Mouse (Mus musculus) midbrain, embryonic 13.5 days (tissue): ENCODE results near the gene Zic4. TPM values are rescaled to one million over a fixed set of nuclear protein-coding genes. Genes with fewer than 3 reads are reported as not detected.

ENCODE experiments used
- ATAC-seq: fragments of 200-750 bp; cut with Nextera tagmentation; 2 replicates; pipeline ENCODE4 v1.8.0; 2017; ENCODE audit warnings: mild to moderate bottlenecking, moderate TSS enrichment, moderate library complexity
- H3K27ac ChIP-seq: fragments of 300-500 bp; sonication (generic); 2 replicates; pipeline ENCODE4 v1.5.1; 2015; ENCODE audit warnings: inconsistent platforms, mild to moderate bottlenecking, moderate library complexity
- H3K27me3 ChIP-seq: fragments of 300-500 bp; sonication (generic); 2 replicates; pipeline ENCODE4 v1.6.1; 2015; ENCODE audit warnings: mild to moderate bottlenecking, inconsistent platforms
- H3K36me3 ChIP-seq: fragments of 300-500 bp; sonication (generic); 2 replicates; pipeline ENCODE4 v1.6.1; 2015; ENCODE audit warnings: mild to moderate bottlenecking, inconsistent platforms
- H3K4me1 ChIP-seq: fragments of 300-500 bp; sonication (generic); replicated peaks from 2 replicates; pipeline ENCODE4 v1.6.1; 2015; ENCODE audit warnings: inconsistent platforms
- H3K4me2 ChIP-seq: fragments of 300-500 bp; sonication (generic); replicated peaks from 2 replicates; pipeline ENCODE4 v1.6.1; 2015; ENCODE audit warnings: moderate library complexity, mild to moderate bottlenecking, inconsistent platforms
- H3K4me3 ChIP-seq: fragments of 300-500 bp; sonication (generic); replicated peaks from 2 replicates; pipeline ENCODE4 v1.5.1; 2015; ENCODE audit warnings: mild to moderate bottlenecking, inconsistent platforms
- H3K9ac ChIP-seq: fragments of 300-500 bp; sonication (generic); replicated peaks from 2 replicates; pipeline ENCODE4 v1.6.1; 2015; ENCODE audit warnings: mild to moderate bottlenecking, inconsistent platforms
- H3K9me3 ChIP-seq: fragments of 300-500 bp; sonication (generic); 2 replicates; pipeline ENCODE4 v1.6.1; 2016; ENCODE audit warnings: mild to moderate bottlenecking, inconsistent platforms
- WGBS: fragments of 180-500 bp; shearing (Covaris S2); methylation state at CpG from one replicate; pipeline ENCODE4 v1.1.7; 2015; 5-methylcytosine and 5-hydroxymethylcytosine counted together
- polyA plus RNA-seq: library from polyadenylated mRNA; unstranded; fragments of >200 nt; fragmentation: Nextera tagmentation; extraction: Ambion mirVana; gene quantifications from 2 replicates; pipeline ENCODE4 v1.2.1, GENCODE M21; 2015

Gene Zic4
- polyA plus RNA-seq, 1 experiment from 2014 or later: 53.2 TPM

GRCm38 (mm10) chr9:91355629-91356352 lies 6.4 kb upstream of the Zic4 start:
- peaks cover 29% of the 10 kb centered on the region for H3K4me1 ChIP-seq
- peaks cover 77% of the 10 kb centered on the region for H3K27me3 ChIP-seq
- H3K4me3 ChIP-seq: peak overlapping the region; percentile 31
- WGBS: under 1% methylated on average over 32 of the region's 35 CpGs
- H3K9ac ChIP-seq: peak overlapping the region; percentile 65
- ATAC-seq: peak; percentile 88
- peak overlapping the region; percentile 85 for H3K27ac ChIP-seq
- H3K9me3 ChIP-seq: no peaks in the 10 kb centered on the region
- no peaks in the 10 kb centered on the region for H3K36me3 ChIP-seq
- H3K4me2 ChIP-seq: peak overlapping the region; percentile 54

GRCm38 (mm10) chr9:91356353-91356740 lies 5.9 kb upstream of the Zic4 start:
- Histone ChIP-seq H3K9me3 (no peaks in the 10 kb centered on the region), H3K4me2 (peak overlapping the region; percentile 54), H3K36me3 (no peaks in the 10 kb centered on the region), H3K9ac (0 out of 2 replicates have a peak overlapping the region, but pooled peaks have one; percentile 25), H3K4me1 (peaks cover 26% of the 10 kb centered on the region), H3K27ac (peak overlapping the region; percentile 63), H3K4me3 (no peak overlapping the region), H3K27me3 (peaks cover 71% of the 10 kb centered on the region)
- 9% methylated on average over 4 of the region's 4 CpGs for WGBS
- ATAC-seq: no peak

DNA sequence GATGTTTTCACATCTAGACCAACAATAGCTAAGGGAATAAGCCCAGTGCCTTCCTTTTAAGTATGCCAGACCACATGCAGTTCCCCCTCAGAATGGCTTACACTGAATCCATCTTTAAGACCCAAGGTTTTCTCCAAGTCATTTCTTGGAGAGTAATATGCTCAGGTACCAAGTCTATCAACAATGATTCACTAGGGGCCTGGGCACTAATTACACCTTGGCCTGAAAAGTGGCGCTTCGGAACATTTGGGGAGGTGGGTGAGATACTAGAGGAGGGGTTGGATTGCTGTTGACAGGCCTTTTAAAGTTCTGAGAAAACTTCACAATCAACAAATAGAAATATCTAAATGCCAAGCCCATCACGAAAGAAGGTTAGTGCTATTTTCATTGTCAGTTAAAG lies 4.9 kb upstream of the Zic4 start:
- H3K9ac ChIP-seq: peak overlapping the region; percentile 44
- H3K4me1 ChIP-seq: peaks cover 29% of the 10 kb centered on the region
- H3K9me3 ChIP-seq: no peaks in the 10 kb centered on the region
- ATAC-seq: no peak
- peak overlapping the region; percentile 15 for H3K4me3 ChIP-seq
- H3K27ac ChIP-seq: peak overlapping the region; percentile 11; the same call in 1 of the 2 replicates
- no peaks in the 10 kb centered on the region for H3K36me3 ChIP-seq
- H3K4me2 ChIP-seq: peak overlapping the region; percentile 37
- peaks cover 66% of the 10 kb centered on the region for H3K27me3 ChIP-seq
- WGBS: 20% methylated on average over 3 of the region's 3 CpGs

DNA sequence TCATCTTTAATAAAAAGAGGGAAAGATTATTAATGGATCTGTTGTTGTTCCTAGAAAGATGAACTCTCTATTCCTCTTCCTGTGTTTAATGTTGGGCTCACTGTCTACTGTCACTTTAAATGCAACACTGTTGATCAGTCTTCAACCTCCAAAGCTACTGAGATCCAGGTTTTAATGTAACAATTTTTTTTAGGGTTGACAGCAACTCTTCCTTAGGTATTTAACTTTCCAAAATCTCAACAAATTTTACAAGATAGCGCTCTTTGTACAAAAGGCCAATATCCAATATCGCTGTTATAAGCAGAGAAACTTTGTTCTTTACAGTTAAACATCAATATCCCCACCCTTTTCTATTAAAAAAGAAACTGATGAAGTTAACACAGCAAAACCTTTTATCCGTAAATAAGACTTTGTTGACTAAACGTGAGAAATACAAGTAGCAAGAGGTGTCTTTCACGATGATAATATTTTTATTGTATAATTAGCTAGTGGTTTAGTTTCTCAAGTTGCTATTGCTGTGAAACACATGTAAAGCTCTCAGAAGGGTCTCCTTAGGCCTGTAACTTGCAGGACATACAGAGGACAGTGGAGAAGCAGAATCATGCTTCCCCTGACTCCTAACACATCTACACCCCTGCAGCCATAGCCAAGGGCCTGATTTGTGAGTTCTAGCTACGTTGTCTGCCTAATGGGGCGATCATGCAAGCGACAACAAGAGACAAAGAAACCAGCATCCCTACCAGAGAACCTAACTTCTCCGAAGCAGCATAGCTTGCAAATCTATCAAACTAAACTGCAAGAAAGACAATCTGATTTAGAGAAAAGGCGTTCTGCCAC lies 3.1 kb upstream of the Zic4 start:
- peak overlapping the region; percentile 48 for H3K4me2 ChIP-seq
- peak overlapping the region; percentile 65 for H3K9ac ChIP-seq
- H3K4me3 ChIP-seq: peak overlapping the region; percentile 34
- ATAC-seq: no peak
- H3K36me3 ChIP-seq: no peaks in the 10 kb centered on the region
- 17% methylated on average over 10 of the region's 10 CpGs for WGBS
- peak overlapping the region; percentile 57 for H3K27ac ChIP-seq
- H3K9me3 ChIP-seq: no peaks in the 10 kb centered on the region
- peaks cover 68% of the 10 kb centered on the region for H3K27me3 ChIP-seq
- H3K4me1 ChIP-seq: peaks cover 22% of the 10 kb centered on the region

- 6% methylated on average over 21 of the region's 21 CpGs for WGBS
- H3K9me3 ChIP-seq: no peaks in the 10 kb centered on the region
- H3K27ac ChIP-seq: peak overlapping the region; percentile 48; the same call in 1 of the 2 replicates
- peaks cover 60% of the 10 kb centered on the region for H3K27me3 ChIP-seq
- ATAC-seq: no peak
- peaks cover 18% of the 10 kb centered on the region for H3K4me1 ChIP-seq
- H3K4me2 ChIP-seq: peak overlapping the region; percentile 55
- H3K4me3 ChIP-seq: peak overlapping the region; percentile 72
- H3K9ac ChIP-seq: peak overlapping the region; percentile 98
- no peaks in the 10 kb centered on the region for H3K36me3 ChIP-seq
Measured at GRCm38 (mm10) chr9:91360151-91361032, 1.8 kb upstream of the Zic4 start.

DNA sequence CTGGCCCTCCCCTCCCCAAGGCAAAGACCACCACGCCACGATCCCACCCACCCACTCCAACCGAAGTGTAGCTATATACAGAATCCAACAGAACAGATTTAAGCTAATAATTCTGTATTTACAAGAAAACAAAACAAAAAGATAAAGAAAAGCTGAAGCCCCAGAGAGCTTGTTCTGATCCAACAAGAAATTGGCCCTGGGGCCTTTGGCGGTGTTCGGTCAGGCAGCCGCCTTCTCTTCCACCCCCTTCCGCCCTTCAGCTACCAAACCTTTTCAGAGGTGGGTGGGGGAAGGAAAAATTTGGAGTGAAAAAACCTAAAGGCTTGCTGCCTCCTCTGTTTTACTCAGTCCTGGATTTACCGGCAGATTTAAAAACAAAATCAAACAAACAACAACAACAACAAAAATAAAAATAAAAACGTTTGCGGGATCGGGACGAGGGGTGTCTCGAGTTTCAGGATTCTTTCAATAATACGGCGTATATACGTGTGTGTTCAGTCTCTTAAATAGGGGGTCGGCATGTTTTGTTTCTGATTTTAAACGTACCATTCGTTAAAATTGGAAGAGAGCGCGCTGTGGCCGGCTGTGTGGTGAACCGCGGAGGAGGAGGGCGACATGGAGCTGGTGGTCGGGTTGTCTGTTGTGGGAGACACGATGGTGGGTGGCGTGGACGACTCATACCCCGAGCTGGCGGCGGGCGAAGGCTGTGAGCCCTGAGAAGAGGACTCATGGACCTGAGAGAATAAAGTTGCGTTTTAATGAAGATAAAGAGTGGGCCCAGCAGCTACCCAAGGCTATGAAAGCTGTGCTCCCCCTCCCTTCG lies 969 bp upstream of the Zic4 start:
- Histone ChIP-seq H3K9ac (peak overlapping the region; percentile 98), H3K9me3 (no peaks in the 10 kb centered on the region), H3K4me2 (peak overlapping the region; percentile 55), H3K4me3 (peak overlapping the region; percentile 72), H3K27me3 (peaks cover 53% of the 10 kb centered on the region), H3K36me3 (no peaks in the 10 kb centered on the region), H3K4me1 (peaks cover 13% of the 10 kb centered on the region; the same call in 1 of the 2 replicates), H3K27ac (peak overlapping the region; percentile 94)
- under 1% methylated on average over 35 of the region's 35 CpGs for WGBS
- ATAC-seq: peak; percentile 38

DNA sequence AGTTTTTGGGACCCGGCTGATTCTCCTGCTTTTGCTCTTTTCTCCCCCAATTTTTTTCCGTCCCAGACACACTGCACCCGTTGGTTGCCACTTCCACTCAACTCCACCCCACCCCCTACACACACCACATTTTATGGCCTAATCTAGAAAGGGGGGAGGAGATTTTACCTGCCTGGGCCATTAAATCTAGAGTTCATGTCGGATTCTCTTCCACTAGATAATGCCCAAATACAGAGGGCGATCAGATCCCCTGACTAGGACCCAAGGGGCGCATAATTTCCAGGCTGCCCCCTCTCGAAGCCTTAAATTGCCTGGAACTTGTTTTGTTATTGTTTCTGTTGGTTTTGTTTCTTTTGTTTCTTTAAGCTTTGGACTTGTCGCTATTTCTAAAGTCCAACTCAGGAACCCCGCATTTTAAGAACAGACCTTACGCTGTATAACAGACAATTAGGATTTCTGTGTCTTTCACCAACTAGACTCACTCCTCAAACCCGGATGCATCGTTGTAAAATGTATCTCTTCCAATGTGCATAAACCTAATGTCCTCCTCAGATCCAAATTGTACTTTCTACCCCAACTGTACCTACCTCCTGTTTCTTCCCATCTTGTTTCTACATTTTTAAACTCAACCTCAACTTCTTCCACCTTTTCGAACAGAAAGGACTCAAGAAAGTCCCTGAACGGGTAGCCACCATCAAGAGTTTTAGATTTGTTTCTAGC lies 958 bp downstream of the Zic4 start:
- ATAC-seq: no peak
- Histone ChIP-seq H3K27ac (peak overlapping the region; percentile 94), H3K4me1 (peaks cover 13% of the 10 kb centered on the region), H3K4me3 (peak overlapping the region; percentile 72), H3K9ac (peak overlapping the region; percentile 98), H3K4me2 (peak overlapping the region; percentile 55), H3K36me3 (no peaks in the 10 kb centered on the region), H3K9me3 (no peaks in the 10 kb centered on the region), H3K27me3 (peaks cover 46% of the 10 kb centered on the region)
- WGBS: 2% methylated on average over 14 of the region's 14 CpGs

DNA sequence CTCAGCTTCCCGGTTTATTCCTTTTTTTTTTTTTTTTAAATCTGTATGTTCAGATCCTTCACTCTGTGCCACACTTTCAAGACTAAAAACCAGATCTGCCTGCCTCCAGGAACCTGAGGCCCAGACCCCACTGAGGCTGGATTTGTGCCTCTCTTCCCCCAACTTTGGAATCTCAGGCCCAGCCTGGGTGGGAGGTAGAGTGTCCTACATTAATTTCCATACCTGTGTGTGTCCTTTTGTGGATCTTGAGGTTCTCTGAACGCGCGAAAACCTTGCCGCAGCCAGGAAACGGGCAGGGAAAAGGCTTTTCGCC lies 1.6 kb downstream of the Zic4 start:
- H3K36me3 ChIP-seq: no peaks in the 10 kb centered on the region
- H3K9ac ChIP-seq: peak overlapping the region; percentile 98
- WGBS: under 1% methylated on average over 7 of the region's 7 CpGs
- ATAC-seq: no peak
- peaks cover 50% of the 10 kb centered on the region for H3K27me3 ChIP-seq
- H3K4me1 ChIP-seq: peaks cover 13% of the 10 kb centered on the region
- H3K4me3 ChIP-seq: peak overlapping the region; percentile 72
- H3K9me3 ChIP-seq: no peaks in the 10 kb centered on the region
- peak overlapping the region; percentile 94 for H3K27ac ChIP-seq
- H3K4me2 ChIP-seq: peak overlapping the region; percentile 55

GRCm38 (mm10) chr9:91364127-91364970 lies 2.1 kb downstream of the Zic4 start:
- peak overlapping the region; percentile 55 for H3K4me2 ChIP-seq
- H3K27ac ChIP-seq: peak overlapping the region; percentile 94
- H3K9ac ChIP-seq: peak overlapping the region; percentile 98
- H3K27me3 ChIP-seq: peaks cover 50% of the 10 kb centered on the region
- under 1% methylated on average over 67 of the region's 77 CpGs for WGBS
- H3K4me1 ChIP-seq: peaks cover 15% of the 10 kb centered on the region
- no peaks in the 10 kb centered on the region for H3K36me3 ChIP-seq
- peak; percentile 46 for ATAC-seq
- no peaks in the 10 kb centered on the region for H3K9me3 ChIP-seq
- peak overlapping the region; percentile 72 for H3K4me3 ChIP-seq

- H3K9me3 ChIP-seq: no peaks in the 10 kb centered on the region
Measured at GRCm38 (mm10) chr9:91364971-91365501, 2.8 kb downstream of the Zic4 start.

More at GRCm38 (mm10) chr9:91364971-91365501, 2.8 kb downstream of the Zic4 start:
- Histone ChIP-seq H3K4me2 (peak overlapping the region; percentile 55), H3K9ac (peak overlapping the region; percentile 98), H3K4me1 (peaks cover 19% of the 10 kb centered on the region), H3K4me3 (peak overlapping the region; percentile 72), H3K27ac (peak overlapping the region; percentile 94), H3K36me3 (no peaks in the 10 kb centered on the region), H3K27me3 (peaks cover 54% of the 10 kb centered on the region)
- ATAC-seq: peak; percentile 45
- 2% methylated on average over 39 of the region's 42 CpGs for WGBS
